Mouse (Mus musculus): ENCODE results near the gene 3110082I17Rik. TPM values are rescaled to one million over a fixed set of nuclear protein-coding genes. Genes with fewer than 3 reads are reported as not detected.

3110082I17Rik gene
- polyA plus RNA-seq, 1 experiment from 2014 or later, result 39.7 TPM

DNA sequence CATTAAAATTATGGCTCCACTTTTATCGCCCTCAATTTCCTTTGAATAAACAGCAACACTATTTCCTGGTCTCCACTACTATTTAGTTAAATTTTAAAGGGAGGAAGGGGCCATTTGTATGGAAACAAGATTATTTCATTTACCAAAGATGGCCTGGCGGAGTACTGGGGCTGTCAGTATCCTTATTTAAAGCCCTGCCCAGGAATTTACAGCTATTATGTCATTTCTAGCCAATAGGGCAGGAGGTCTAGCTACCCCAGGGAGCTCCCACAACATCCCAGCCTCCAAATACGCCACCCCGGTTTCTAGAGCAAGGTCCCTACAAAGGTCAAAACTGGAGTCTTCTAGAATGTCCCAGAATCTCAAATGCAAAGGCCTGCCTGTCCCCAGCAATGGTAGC is 46.8 kb downstream of the 3110082I17Rik start:
- Histone ChIP-seq H3K4me2 (ENCODE audit: low read depth, severe bottlenecking) (no peak overlapping the region), H3K9ac (ENCODE audit: low read length) (no peak overlapping the region), H3K9me3 (ENCODE audit: control insufficient read depth, low read length) (no peaks in the 10 kb centered on the region), H3K4me1 (ENCODE audit: control insufficient read depth, insufficient read depth, low read length) (peaks cover under 1% of the 10 kb centered on the region), H3K36me3 (ENCODE audit: control insufficient read depth, insufficient read depth, low read length) (no peaks in the 10 kb centered on the region), H3K4me3 (ENCODE audit: low read depth, low read length) (no peak overlapping the region), H3K27ac (replicated peaks; ENCODE audit: low read depth, low read length) (no peak overlapping the region), H3K27me3 (ENCODE audit: control insufficient read depth, insufficient read depth, low read length) (no peaks in the 10 kb centered on the region)
- 77% methylated on average over 4 of the region's 4 CpGs for WGBS
- ATAC-seq (ENCODE audit: insufficient number of reproducible peaks, low FRiP score, low TSS enrichment, low read depth), result no peak
- DNase-seq (ENCODE audit: low spot score), result no peak

DNA sequence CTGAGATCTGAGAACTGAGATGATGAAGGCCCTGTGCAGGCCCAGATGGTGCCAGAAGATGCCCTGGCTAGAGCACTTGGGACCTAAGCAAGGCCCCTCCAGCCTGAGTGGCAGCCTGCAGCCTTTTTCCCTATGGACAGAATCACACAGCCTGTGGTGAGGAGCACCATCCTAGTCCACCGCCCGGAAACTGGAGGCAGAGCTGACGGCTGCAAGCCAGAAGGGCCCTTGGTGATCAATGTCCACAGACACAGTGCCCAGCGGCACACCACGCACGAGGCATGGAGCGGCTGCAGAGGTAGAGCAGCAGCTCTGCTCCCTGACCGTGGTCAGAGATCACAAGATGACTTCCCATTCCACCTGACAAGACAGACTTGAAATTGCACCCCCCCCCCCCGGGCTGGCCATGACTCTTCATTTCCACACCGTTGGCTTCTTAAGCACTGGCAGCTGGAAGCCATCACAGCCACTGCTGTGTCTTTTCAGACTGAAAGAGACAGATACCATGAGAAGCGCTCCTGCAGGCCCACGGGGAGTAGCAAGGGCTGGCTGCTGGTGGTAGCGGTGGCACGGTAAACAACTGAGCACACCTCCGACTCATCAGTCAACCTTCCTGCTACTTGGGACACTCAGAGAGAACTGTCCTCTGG is 48.5 kb downstream of the 3110082I17Rik start:
- 86% methylated on average over 15 of the region's 15 CpGs for WGBS

DNA sequence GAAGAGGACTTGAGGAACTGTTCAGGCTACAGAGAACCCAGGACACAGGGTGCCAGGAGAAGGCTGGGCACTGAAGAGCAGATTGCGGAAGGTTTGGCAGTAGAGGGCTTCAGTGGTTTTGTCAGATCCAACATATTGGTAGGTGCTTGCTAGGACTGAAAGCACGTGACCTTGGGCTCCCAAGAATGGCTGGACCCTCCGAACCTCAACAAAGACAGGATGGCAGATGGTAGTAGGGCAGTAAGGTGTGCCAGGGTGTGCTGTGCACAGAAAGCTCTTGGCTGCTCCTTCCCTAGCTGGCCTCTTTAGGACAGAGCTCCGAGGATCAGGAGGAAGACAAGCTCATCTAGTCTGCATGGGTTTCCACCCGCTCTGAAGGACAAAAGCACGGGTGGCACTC is 49.2 kb downstream of the 3110082I17Rik start:
- Histone ChIP-seq H3K27ac (replicated peaks; ENCODE audit: low read depth, low read length) (no peak overlapping the region), H3K4me1 (ENCODE audit: control insufficient read depth, insufficient read depth, low read length) (peaks cover 2% of the 10 kb centered on the region; the same call in 1 of the 2 replicates), H3K36me3 (ENCODE audit: control insufficient read depth, insufficient read depth, low read length) (no peaks in the 10 kb centered on the region), H3K9ac (ENCODE audit: low read length) (no peak overlapping the region), H3K4me2 (ENCODE audit: low read depth, severe bottlenecking) (no peak overlapping the region), H3K27me3 (ENCODE audit: control insufficient read depth, insufficient read depth, low read length) (no peaks in the 10 kb centered on the region), H3K4me3 (ENCODE audit: low read depth, low read length) (no peak overlapping the region), H3K9me3 (ENCODE audit: control insufficient read depth, low read length) (no peaks in the 10 kb centered on the region)
- DNase-seq (ENCODE audit: low spot score), result no peak
- 90% methylated on average over 6 of the region's 6 CpGs for WGBS
- no peak for ATAC-seq (ENCODE audit: insufficient number of reproducible peaks, low FRiP score, low TSS enrichment, low read depth)

More for the DNA sequence above, 48.5 kb downstream of the 3110082I17Rik start:
- no peak overlapping the region for H3K4me2 ChIP-seq (ENCODE audit: low read depth, severe bottlenecking)
- no peak overlapping the region for H3K4me3 ChIP-seq (ENCODE audit: low read depth, low read length)
- H3K9me3 ChIP-seq (ENCODE audit: control insufficient read depth, low read length), result no peaks in the 10 kb centered on the region
- no peaks in the 10 kb centered on the region for H3K27me3 ChIP-seq (ENCODE audit: control insufficient read depth, insufficient read depth, low read length)
- DNase-seq (ENCODE audit: low spot score), result no peak
- H3K27ac ChIP-seq (replicated peaks; ENCODE audit: low read depth, low read length), result no peak overlapping the region
- ATAC-seq (ENCODE audit: insufficient number of reproducible peaks, low FRiP score, low TSS enrichment, low read depth), result no peak
- peaks cover 2% of the 10 kb centered on the region; the same call in 1 of the 2 replicates for H3K4me1 ChIP-seq (ENCODE audit: control insufficient read depth, insufficient read depth, low read length)
- no peaks in the 10 kb centered on the region for H3K36me3 ChIP-seq (ENCODE audit: control insufficient read depth, insufficient read depth, low read length)
- H3K9ac ChIP-seq (ENCODE audit: low read length), result no peak overlapping the region

DNA sequence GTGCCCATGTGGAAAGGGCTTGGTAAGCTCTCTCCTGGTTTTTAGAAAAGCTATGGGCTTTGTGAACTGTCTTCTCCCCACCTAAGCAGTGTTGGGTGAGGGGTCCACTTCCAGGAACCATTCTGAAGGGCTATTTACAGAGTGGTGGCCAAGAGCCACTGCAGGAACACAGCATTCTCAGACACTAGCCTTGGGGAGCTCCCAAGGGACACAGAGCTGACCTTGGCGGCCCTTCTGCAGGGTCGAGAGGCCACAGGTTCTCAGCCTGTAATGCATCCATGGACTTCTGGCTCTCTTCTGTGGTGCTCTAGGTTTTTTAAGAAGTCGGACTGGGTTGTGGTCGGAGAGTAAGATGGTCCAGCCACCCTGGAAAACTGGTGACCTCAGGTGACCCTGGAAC is 50.3 kb downstream of the 3110082I17Rik start:
- no peak for DNase-seq (ENCODE audit: low spot score)
- no peak overlapping the region for H3K9ac ChIP-seq (ENCODE audit: low read length)
- no peaks in the 10 kb centered on the region for H3K27me3 ChIP-seq (ENCODE audit: control insufficient read depth, insufficient read depth, low read length)
- no peak overlapping the region for H3K27ac ChIP-seq (replicated peaks; ENCODE audit: low read depth, low read length)
- no peak overlapping the region for H3K4me3 ChIP-seq (ENCODE audit: low read depth, low read length)
- H3K4me2 ChIP-seq (ENCODE audit: low read depth, severe bottlenecking), result no peak overlapping the region
- peaks cover 11% of the 10 kb centered on the region; the same call in 1 of the 2 replicates for H3K4me1 ChIP-seq (ENCODE audit: control insufficient read depth, insufficient read depth, low read length)
- 91% methylated on average over 4 of the region's 4 CpGs for WGBS
- H3K36me3 ChIP-seq (ENCODE audit: control insufficient read depth, insufficient read depth, low read length), result no peaks in the 10 kb centered on the region
- H3K9me3 ChIP-seq (ENCODE audit: control insufficient read depth, low read length), result no peaks in the 10 kb centered on the region
- ATAC-seq (ENCODE audit: insufficient number of reproducible peaks, low FRiP score, low TSS enrichment, low read depth), result no peak

DNA sequence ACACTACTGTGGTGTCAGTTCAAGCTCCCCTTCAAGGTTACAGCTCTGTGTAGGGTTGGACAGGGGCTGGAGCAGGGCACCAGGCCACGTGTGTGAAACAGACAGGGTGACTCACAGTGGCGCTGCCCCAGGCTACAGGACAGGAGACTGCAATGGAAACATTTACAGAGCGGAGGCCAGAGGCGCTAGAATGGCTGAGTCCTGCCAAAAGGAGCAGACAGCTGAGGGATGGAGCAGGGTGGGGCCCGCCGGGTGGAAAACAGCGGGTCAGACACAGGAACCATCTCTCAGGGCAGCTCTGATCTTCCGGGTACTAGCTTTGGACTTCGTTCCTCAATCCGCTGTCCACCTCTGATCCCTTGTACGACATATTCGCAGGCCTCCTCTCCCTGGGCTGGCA is 50.9 kb downstream of the 3110082I17Rik start:
- ATAC-seq (ENCODE audit: insufficient number of reproducible peaks, low FRiP score, low TSS enrichment, low read depth) (no peak), DNase-seq (ENCODE audit: low spot score) (no peak)
- WGBS, result 87% methylated on average over 12 of the region's 12 CpGs
- Histone ChIP-seq H3K27me3 (ENCODE audit: control insufficient read depth, insufficient read depth, low read length) (no peaks in the 10 kb centered on the region), H3K36me3 (ENCODE audit: control insufficient read depth, insufficient read depth, low read length) (no peaks in the 10 kb centered on the region), H3K4me1 (ENCODE audit: control insufficient read depth, insufficient read depth, low read length) (peaks cover 12% of the 10 kb centered on the region; the same call in 1 of the 2 replicates), H3K4me2 (ENCODE audit: low read depth, severe bottlenecking) (no peak overlapping the region), H3K9me3 (ENCODE audit: control insufficient read depth, low read length) (no peaks in the 10 kb centered on the region), H3K4me3 (ENCODE audit: low read depth, low read length) (no peak overlapping the region), H3K9ac (ENCODE audit: low read length) (no peak overlapping the region), H3K27ac (replicated peaks; ENCODE audit: low read depth, low read length) (no peak overlapping the region)

DNA sequence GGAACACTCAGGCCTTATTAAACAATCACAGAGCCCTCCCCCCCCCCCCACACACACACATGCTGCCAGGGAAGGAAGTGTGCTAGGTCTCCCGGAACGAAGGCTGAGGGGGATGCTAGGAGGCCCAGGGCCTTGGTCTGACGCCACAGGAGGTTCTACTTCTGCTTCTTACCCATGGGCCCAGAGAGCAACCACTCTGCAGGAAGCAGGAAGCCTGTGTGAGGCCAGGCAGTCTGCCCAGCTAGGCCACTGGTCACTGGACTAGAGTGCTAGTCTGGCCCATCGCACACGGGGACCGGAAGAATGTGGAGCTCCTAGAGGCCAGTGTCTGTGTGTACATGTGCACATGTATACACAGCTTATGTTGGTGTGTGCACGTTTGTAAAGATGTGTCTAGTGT is 51.8 kb downstream of the 3110082I17Rik start:
- WGBS, result 87% methylated on average over 7 of the region's 7 CpGs
- DNase-seq (ENCODE audit: low spot score), result no peak
- H3K4me2 ChIP-seq (ENCODE audit: low read depth, severe bottlenecking), result no peak overlapping the region
- H3K27me3 ChIP-seq (ENCODE audit: control insufficient read depth, insufficient read depth, low read length), result no peaks in the 10 kb centered on the region
- H3K36me3 ChIP-seq (ENCODE audit: control insufficient read depth, insufficient read depth, low read length), result no peaks in the 10 kb centered on the region
- no peak overlapping the region for H3K27ac ChIP-seq (replicated peaks; ENCODE audit: low read depth, low read length)
- peaks cover 12% of the 10 kb centered on the region; the same call in 1 of the 2 replicates for H3K4me1 ChIP-seq (ENCODE audit: control insufficient read depth, insufficient read depth, low read length)
- no peaks in the 10 kb centered on the region for H3K9me3 ChIP-seq (ENCODE audit: control insufficient read depth, low read length)
- no peak overlapping the region for H3K9ac ChIP-seq (ENCODE audit: low read length)
- no peak for ATAC-seq (ENCODE audit: insufficient number of reproducible peaks, low FRiP score, low TSS enrichment, low read depth)
- no peak overlapping the region for H3K4me3 ChIP-seq (ENCODE audit: low read depth, low read length)

DNA sequence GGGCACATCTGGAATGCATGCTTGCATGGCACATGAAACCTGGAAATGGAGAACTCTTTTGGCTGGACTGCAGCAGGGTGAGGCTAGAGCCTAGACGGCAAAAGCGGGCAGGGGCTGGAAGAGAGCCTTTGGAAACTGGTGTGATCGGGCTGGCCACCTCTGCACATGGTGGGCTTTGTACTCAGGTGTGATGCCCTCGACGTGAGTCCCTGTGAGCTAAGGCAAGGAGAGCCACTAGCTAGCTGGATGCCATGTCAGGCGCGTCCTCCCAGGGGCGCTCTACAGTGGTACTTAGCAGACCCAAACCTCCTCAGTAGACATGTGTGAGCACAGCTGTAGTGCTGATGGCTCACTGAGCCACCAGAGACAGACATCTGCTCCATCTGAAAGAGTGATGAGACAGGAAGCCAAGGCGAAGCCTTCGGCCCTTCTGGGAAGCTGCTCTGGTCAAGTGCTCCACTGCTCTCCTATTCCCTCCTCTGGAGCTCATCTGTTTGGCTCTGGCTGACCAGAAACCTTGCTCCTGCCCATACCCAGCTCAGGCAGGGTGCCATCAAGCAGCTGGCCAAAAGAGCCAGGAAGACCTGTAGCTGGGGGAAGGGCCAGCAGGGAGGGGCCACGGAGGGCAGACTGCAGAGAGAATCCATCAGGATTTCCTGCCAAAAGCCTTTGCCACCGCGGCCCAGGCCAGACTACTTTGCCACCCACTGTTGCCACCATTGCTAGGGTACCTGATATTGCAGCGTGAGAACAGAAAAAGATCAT is 53.0 kb downstream of the 3110082I17Rik start:
- ATAC-seq (ENCODE audit: insufficient number of reproducible peaks, low FRiP score, low TSS enrichment, low read depth), result no peak
- Histone ChIP-seq H3K27ac (replicated peaks; ENCODE audit: low read depth, low read length) (no peak overlapping the region), H3K9ac (ENCODE audit: low read length) (no peak overlapping the region), H3K4me3 (ENCODE audit: low read depth, low read length) (no peak overlapping the region), H3K27me3 (ENCODE audit: control insufficient read depth, insufficient read depth, low read length) (no peaks in the 10 kb centered on the region), H3K9me3 (ENCODE audit: control insufficient read depth, low read length) (no peaks in the 10 kb centered on the region), H3K4me1 (ENCODE audit: control insufficient read depth, insufficient read depth, low read length) (peaks cover 12% of the 10 kb centered on the region; the same call in 1 of the 2 replicates), H3K4me2 (ENCODE audit: low read depth, severe bottlenecking) (no peak overlapping the region), H3K36me3 (ENCODE audit: control insufficient read depth, insufficient read depth, low read length) (no peaks in the 10 kb centered on the region)
- 87% methylated on average over 14 of the region's 14 CpGs for WGBS
- no peak for DNase-seq (ENCODE audit: low spot score)

DNA sequence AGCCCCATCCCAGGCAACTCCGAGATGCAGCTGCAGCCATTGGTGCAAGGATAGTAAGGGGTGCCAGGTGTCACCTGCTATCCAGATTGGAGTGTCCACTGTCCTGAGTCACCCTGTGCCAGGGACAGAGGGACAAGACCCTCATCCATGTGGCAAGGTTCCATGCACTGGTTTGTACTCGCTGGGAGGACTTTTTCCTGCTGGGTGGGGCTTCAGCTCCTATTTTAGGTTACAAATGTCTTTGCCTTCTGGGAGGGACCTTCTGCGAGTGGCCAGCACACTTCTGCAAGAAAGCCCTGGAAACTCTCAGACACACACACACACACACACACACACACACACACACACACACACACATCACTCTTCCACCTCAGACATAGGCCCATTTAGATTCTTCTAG is 54.4 kb downstream of the 3110082I17Rik start:
- H3K9ac ChIP-seq (ENCODE audit: low read length), result peak overlapping the region; percentile 34
- H3K36me3 ChIP-seq (ENCODE audit: control insufficient read depth, insufficient read depth, low read length), result no peaks in the 10 kb centered on the region
- no peak for DNase-seq (ENCODE audit: low spot score)
- H3K27ac ChIP-seq (replicated peaks; ENCODE audit: low read depth, low read length), result no peak overlapping the region
- no peaks in the 10 kb centered on the region for H3K27me3 ChIP-seq (ENCODE audit: control insufficient read depth, insufficient read depth, low read length)
- no peak overlapping the region for H3K4me2 ChIP-seq (ENCODE audit: low read depth, severe bottlenecking)
- H3K4me1 ChIP-seq (ENCODE audit: control insufficient read depth, insufficient read depth, low read length), result peaks cover 12% of the 10 kb centered on the region; the same call in 1 of the 2 replicates
- no peaks in the 10 kb centered on the region for H3K9me3 ChIP-seq (ENCODE audit: control insufficient read depth, low read length)
- no peak for ATAC-seq (ENCODE audit: insufficient number of reproducible peaks, low FRiP score, low TSS enrichment, low read depth)
- 86% methylated on average over 3 of the region's 3 CpGs for WGBS
- no peak overlapping the region for H3K4me3 ChIP-seq (ENCODE audit: low read depth, low read length)
